Mouse (Mus musculus): ENCODE data around the gene Fgf7. TPM values are rescaled to one million over a fixed set of nuclear protein-coding genes. Genes with fewer than 3 reads are reported as not detected.

The Fgf7 gene
- polyA plus RNA-seq, 1 experiment from 2014 or later: 13.2 TPM

- 63% methylated on average over 2 of the region's 2 CpGs for WGBS
- H3K27ac ChIP-seq: peak overlapping the region; percentile 6; the same call in 1 of the 2 replicates
- ATAC-seq (ENCODE audit: low FRiP score, low read depth): peak; percentile 46; the same call in 1 of the 2 replicates
Observed at GRCm38 (mm10) chr2:126064814-126065213, 30.4 kb downstream of the Fgf7 start.

GRCm38 (mm10) chr2:126065303-126065856 lies 30.9 kb downstream of the Fgf7 start:
- H3K27ac ChIP-seq: 0 out of 2 replicates have a peak overlapping the region, but pooled peaks have one; percentile 4
- peaks cover 28% of the 10 kb centered on the region for H3K4me1 ChIP-seq
- 51% methylated on average over 3 of the region's 3 CpGs for WGBS
- no peaks in the 10 kb centered on the region for H3K36me3 ChIP-seq
- no peak overlapping the region for H3K9ac ChIP-seq
- peak; percentile 76 for ATAC-seq (ENCODE audit: low FRiP score, low read depth)
- no peaks in the 10 kb centered on the region for H3K9me3 ChIP-seq
- H3K4me2 ChIP-seq (replicated peaks): no peak overlapping the region
- no peaks in the 10 kb centered on the region for H3K27me3 ChIP-seq
- H3K4me3 ChIP-seq: no peak overlapping the region

More at GRCm38 (mm10) chr2:126064814-126065213, 30.4 kb downstream of the Fgf7 start:
- Histone ChIP-seq H3K9ac (no peak overlapping the region), H3K4me1 (peaks cover 28% of the 10 kb centered on the region), H3K4me2 (replicated peaks) (no peak overlapping the region), H3K27me3 (no peaks in the 10 kb centered on the region), H3K4me3 (no peak overlapping the region), H3K9me3 (no peaks in the 10 kb centered on the region), H3K36me3 (no peaks in the 10 kb centered on the region)

- H3K27me3 ChIP-seq: no peaks in the 10 kb centered on the region
- no peak overlapping the region for H3K4me3 ChIP-seq
- H3K27ac ChIP-seq: no peak overlapping the region
- 59% methylated on average over 1 of the region's 1 CpGs for WGBS
- no peaks in the 10 kb centered on the region for H3K9me3 ChIP-seq
- no peak overlapping the region for H3K9ac ChIP-seq
- no peaks in the 10 kb centered on the region for H3K36me3 ChIP-seq
- peaks cover 9% of the 10 kb centered on the region for H3K4me1 ChIP-seq
- H3K4me2 ChIP-seq (replicated peaks): no peak overlapping the region
- ATAC-seq (ENCODE audit: low FRiP score, low read depth): no peak
Observed at GRCm38 (mm10) chr2:126069740-126070139, 35.3 kb downstream of the Fgf7 start.

DNA sequence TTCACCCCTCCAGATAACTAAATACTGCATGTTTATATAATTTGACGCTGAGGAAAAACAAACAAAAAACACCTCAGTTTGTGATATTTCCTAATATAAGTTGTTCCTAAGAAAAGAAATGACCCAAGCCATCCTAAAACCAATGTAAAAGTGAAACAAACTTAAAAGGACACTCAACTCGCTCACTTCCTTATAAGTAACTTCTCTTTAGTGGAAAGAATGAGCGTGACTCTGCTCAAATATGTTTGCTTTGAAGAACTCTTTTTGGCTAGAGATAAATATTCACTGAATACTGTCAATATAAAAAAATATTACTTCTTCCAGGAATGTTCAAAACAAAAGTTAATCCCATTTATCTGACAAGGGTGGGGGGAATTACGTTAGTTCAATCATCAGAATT lies 39.3 kb downstream of the Fgf7 start:
- H3K27ac ChIP-seq: no peak overlapping the region
- no peak for ATAC-seq (ENCODE audit: low FRiP score, low read depth)
- no peaks in the 10 kb centered on the region for H3K27me3 ChIP-seq
- H3K9ac ChIP-seq: no peak overlapping the region
- H3K4me3 ChIP-seq: no peak overlapping the region
- no peaks in the 10 kb centered on the region for H3K36me3 ChIP-seq
- WGBS: 92% methylated on average over 4 of the region's 4 CpGs
- no peak overlapping the region for H3K4me2 ChIP-seq (replicated peaks)
- H3K4me1 ChIP-seq: no peaks in the 10 kb centered on the region
- H3K9me3 ChIP-seq: no peaks in the 10 kb centered on the region

- no peaks in the 10 kb centered on the region for H3K36me3 ChIP-seq
- H3K4me1 ChIP-seq: no peaks in the 10 kb centered on the region
- ATAC-seq (ENCODE audit: low FRiP score, low read depth): no peak
- H3K4me3 ChIP-seq: no peak overlapping the region
- WGBS: 91% methylated on average over 6 of the region's 6 CpGs
- H3K27me3 ChIP-seq: no peaks in the 10 kb centered on the region
- H3K9me3 ChIP-seq: no peaks in the 10 kb centered on the region
- no peak overlapping the region for H3K9ac ChIP-seq
- no peak overlapping the region for H3K27ac ChIP-seq
- H3K4me2 ChIP-seq (replicated peaks): no peak overlapping the region
Observed at GRCm38 (mm10) chr2:126076506-126076905, 42.0 kb downstream of the Fgf7 start.

- Histone ChIP-seq H3K27me3 (no peaks in the 10 kb centered on the region), H3K9ac (no peak overlapping the region), H3K36me3 (no peaks in the 10 kb centered on the region), H3K4me3 (no peak overlapping the region), H3K4me1 (no peaks in the 10 kb centered on the region), H3K9me3 (no peaks in the 10 kb centered on the region), H3K4me2 (replicated peaks) (no peak overlapping the region), H3K27ac (no peak overlapping the region)
- ATAC-seq (ENCODE audit: low FRiP score, low read depth): no peak
- 55% methylated on average over 2 of the region's 2 CpGs for WGBS
Observed at GRCm38 (mm10) chr2:126079086-126079485, 44.6 kb downstream of the Fgf7 start.

GRCm38 (mm10) chr2:126084326-126084725 lies 49.9 kb downstream of the Fgf7 start:
- H3K9me3 ChIP-seq: no peaks in the 10 kb centered on the region
- no peak overlapping the region for H3K4me2 ChIP-seq (replicated peaks)
- no peak overlapping the region for H3K4me3 ChIP-seq
- H3K4me1 ChIP-seq: no peaks in the 10 kb centered on the region
- no peak for ATAC-seq (ENCODE audit: low FRiP score, low read depth)
- no peak overlapping the region for H3K27ac ChIP-seq
- WGBS: 81% methylated on average over 3 of the region's 3 CpGs
- H3K9ac ChIP-seq: no peak overlapping the region
- no peaks in the 10 kb centered on the region for H3K36me3 ChIP-seq
- H3K27me3 ChIP-seq: no peaks in the 10 kb centered on the region

DNA sequence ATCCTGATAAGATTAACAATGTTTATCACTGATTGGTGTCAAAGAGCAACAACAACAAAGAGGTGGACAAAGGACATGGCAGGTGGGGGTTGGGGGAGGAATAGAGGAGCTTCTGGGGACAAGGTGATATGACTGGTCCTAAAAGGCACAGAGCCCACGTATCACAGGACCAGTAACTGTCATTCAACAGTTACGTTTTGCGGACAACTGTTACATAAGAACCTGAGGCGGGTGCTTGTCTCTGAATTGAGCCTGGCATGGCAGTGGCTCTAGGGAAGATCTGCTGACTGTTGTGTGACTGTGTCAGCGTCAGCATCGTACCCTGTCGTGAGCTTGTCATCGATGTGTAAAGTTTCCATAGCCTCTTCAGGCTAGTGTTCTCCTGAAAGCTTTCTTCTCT lies 51.7 kb downstream of the Fgf7 start:
- Histone ChIP-seq H3K4me1 (no peaks in the 10 kb centered on the region), H3K27me3 (no peaks in the 10 kb centered on the region), H3K36me3 (no peaks in the 10 kb centered on the region), H3K27ac (no peak overlapping the region), H3K4me3 (no peak overlapping the region), H3K9me3 (no peaks in the 10 kb centered on the region), H3K4me2 (replicated peaks) (no peak overlapping the region), H3K9ac (no peak overlapping the region)
- ATAC-seq (ENCODE audit: low FRiP score, low read depth): no peak
- 74% methylated on average over 8 of the region's 8 CpGs for WGBS

GRCm38 (mm10) chr2:126090432-126090831 lies 56.0 kb downstream of the Fgf7 start:
- WGBS: 70% methylated on average over 5 of the region's 5 CpGs
- no peaks in the 10 kb centered on the region for H3K27me3 ChIP-seq
- H3K4me1 ChIP-seq: peaks cover 9% of the 10 kb centered on the region
- no peaks in the 10 kb centered on the region for H3K9me3 ChIP-seq
- H3K27ac ChIP-seq: no peak overlapping the region
- H3K36me3 ChIP-seq: no peaks in the 10 kb centered on the region
- H3K4me3 ChIP-seq: no peak overlapping the region
- ATAC-seq (ENCODE audit: low FRiP score, low read depth): no peak
- no peak overlapping the region for H3K9ac ChIP-seq
- H3K4me2 ChIP-seq (replicated peaks): no peak overlapping the region

DNA sequence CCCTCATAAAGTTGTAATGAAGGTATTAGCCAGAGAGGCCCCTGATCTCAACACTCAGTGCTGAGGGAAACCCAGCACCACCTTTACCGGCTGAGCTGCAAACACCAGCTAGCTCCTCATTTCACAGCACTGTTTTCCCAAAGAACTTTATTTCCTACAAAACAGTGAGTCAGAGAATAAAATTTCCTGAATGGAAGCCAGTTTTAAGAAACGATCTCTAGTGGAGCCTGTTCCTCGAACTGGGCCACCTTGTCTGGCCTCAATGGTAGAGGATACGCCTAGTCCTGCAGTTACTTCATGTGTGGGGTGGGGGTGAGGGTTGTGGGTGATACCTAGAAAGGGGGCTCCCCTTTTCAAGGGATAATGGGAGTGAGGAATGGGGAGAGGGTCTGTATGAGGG lies 60.2 kb downstream of the Fgf7 start:
- ATAC-seq (ENCODE audit: low FRiP score, low read depth): no peak; the same call in 1 of the 2 replicates
- WGBS: 58% methylated on average over 4 of the region's 4 CpGs
- no peak overlapping the region for H3K4me3 ChIP-seq

More for the DNA sequence above, 60.2 kb downstream of the Fgf7 start:
- Histone ChIP-seq H3K4me2 (replicated peaks) (no peak overlapping the region), H3K9me3 (no peaks in the 10 kb centered on the region), H3K27ac (no peak overlapping the region), H3K4me1 (peaks cover 9% of the 10 kb centered on the region), H3K36me3 (no peaks in the 10 kb centered on the region), H3K9ac (no peak overlapping the region), H3K27me3 (no peaks in the 10 kb centered on the region)

Other genes with a start within 250 kb of the Fgf7 start
- 43.7 and 44.8 TPM in 2 replicates for gene Galk2, start 175.5 kb upstream of the Fgf7 start, polyA plus RNA-seq (2015; fragmentation: Nextera tagmentation; extraction: Ambion mirVana)
- 86.1 and 90.3 TPM in 2 replicates for gene Cops2, start 175.5 kb upstream of the Fgf7 start, polyA plus RNA-seq (2015; fragmentation: Nextera tagmentation; extraction: Ambion mirVana)
- gene Fam227b, start 117.3 kb downstream of the Fgf7 start, polyA plus RNA-seq (2015; fragmentation: Nextera tagmentation; extraction: Ambion mirVana): not detected in 2 replicates
- 27.3 and 30.4 TPM in 2 replicates for gene Dtwd1, start 117.5 kb downstream of the Fgf7 start, polyA plus RNA-seq (2015; fragmentation: Nextera tagmentation; extraction: Ambion mirVana)
- gene Gm17555, start 180.4 kb downstream of the Fgf7 start, polyA plus RNA-seq (2015; fragmentation: Nextera tagmentation; extraction: Ambion mirVana): not detected in 2 replicates

Data from limb, embryonic 13.5 days (tissue).